Mouse (Mus musculus): ENCODE measurements around the gene Tprn. TPM values are rescaled to one million over a fixed set of nuclear protein-coding genes. Genes with fewer than 3 reads are reported as not detected.
A peak's percentile ranks its signal among the peaks of the same experiment; 100 is the strongest.
"Not testable (repeated sequence)": the region's sequence is repeated elsewhere in the genome, so short reads cannot be mapped to it uniquely, and the experiment has no call there.

The Tprn gene
- polyA plus RNA-seq, 2 experiments, result 4.9 to 6.1 TPM

DNA sequence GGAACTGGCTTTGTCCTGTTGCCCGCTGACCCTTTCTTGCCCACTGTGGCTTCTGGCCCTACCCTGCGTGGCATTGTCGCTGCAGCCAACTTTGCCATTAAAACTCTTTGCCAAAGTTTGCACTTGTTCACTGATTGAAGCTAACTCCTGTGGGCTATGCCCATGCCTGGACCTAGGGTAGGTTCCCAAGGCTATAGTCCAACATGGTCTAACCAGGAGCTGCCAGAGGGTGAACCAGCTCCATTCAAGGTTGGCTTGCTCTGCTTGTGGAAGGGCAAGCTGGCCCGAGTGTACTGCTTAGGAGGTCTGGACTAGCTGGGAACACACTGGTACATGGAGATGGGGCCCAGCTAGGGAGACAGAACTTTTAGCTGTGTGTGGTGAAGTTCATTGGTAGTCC lies 18.3 kb upstream of the Tprn start:
- Histone ChIP-seq H3K27me3 (ENCODE audit: control insufficient read depth, insufficient read depth, low read length) (peaks cover 14% of the 10 kb centered on the region), H3K9ac (ENCODE audit: low read depth, low read length, severe bottlenecking) (no peak overlapping the region), H3K4me1 (ENCODE audit: control insufficient read depth, insufficient read depth, low read length) (peaks cover 12% of the 10 kb centered on the region; the same call in 1 of the 2 replicates), H3K9me3 (ENCODE audit: control insufficient read depth, low read length) (no peaks in the 10 kb centered on the region), H3K36me3 (ENCODE audit: control insufficient read depth, insufficient read depth, low read length) (peaks cover 13% of the 10 kb centered on the region; the same call in 1 of the 2 replicates), H3K4me2 (replicated peaks; ENCODE audit: low read depth, low read length, severe bottlenecking) (no peak overlapping the region), H3K27ac (replicated peaks; ENCODE audit: low read depth, low read length) (no peak overlapping the region), H3K4me3 (replicated peaks; ENCODE audit: low read length) (no peak overlapping the region)
- DNase-seq (ENCODE audit: low spot score) (no peak), ATAC-seq (ENCODE audit: low FRiP score, low read depth) (no peak)
- TF ChIP-seq POLR2A (IDR thresholded peaks at IDR 0.05; ENCODE audit: borderline replicate concordance, extremely low read depth, insufficient read depth, insufficient read length), result no peak
- 85% methylated on average over 4 of the region's 4 CpGs for WGBS

DNA sequence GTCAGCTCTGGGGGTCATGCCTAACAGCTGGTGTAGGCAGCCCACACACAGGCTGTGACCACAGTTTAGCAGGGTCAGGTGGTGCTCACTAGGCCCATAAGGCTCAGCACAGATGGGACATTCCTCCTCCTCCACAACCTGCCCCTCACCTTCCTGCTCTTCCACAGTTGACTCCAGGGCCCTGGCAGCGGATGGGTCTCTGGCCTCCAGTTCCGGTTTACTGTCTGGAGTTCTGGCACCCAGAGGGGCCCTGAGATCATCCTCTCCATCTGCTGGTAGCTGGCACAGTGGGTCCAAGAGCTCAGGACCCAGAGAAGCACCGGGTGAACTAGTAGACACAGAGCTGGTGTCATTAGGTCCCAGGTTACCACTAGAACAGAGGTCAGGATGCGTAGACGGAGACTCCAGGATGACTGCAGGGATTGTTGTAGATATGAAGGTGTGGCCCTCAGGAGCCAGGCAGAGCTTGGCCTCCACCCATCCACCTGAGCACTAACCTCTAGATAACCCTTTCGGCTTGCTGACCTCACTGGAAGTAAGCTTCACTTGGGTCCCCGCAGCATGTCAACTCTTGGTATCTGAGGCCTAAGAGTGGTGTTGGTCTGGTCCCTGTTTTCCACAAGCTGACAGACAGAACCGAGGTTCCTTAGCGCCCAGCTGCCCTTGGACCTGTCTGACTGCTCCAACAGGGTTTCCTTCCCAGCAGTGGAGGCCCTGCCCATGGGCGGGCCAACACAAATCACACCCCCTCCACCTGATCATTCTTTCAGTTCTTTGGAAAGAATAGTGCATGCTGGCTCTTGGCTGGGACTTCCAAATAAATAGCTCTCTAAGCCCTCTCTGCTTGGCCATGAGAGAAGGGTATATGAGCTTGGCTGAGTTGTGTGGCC lies 16.0 kb upstream of the Tprn start, which contains the start of gene AL732309.1:
Gene AL732309.1, minus strand, starts transcription at position 681 of the 890 bp plus-strand sequence.
- H3K9me3 ChIP-seq (ENCODE audit: control insufficient read depth, low read length), result no peaks in the 10 kb centered on the region
- ATAC-seq (ENCODE audit: low FRiP score, low read depth) (no peak), DNase-seq (ENCODE audit: low spot score) (no peak)
- no peak within 1 kb of the TSS for H3K27ac ChIP-seq (replicated peaks; ENCODE audit: low read depth, low read length)
- H3K4me3 ChIP-seq (replicated peaks; ENCODE audit: low read length), result no peak within 1 kb of the TSS
- no peak within 1 kb of the TSS for H3K9ac ChIP-seq (ENCODE audit: low read depth, low read length, severe bottlenecking)
- H3K4me1 ChIP-seq (ENCODE audit: control insufficient read depth, insufficient read depth, low read length), result peaks cover under 1% of the 10 kb centered on the region; the same call in 1 of the 2 replicates
- WGBS, result 89% methylated on average over 10 of the region's 10 CpGs
- no peak for TF ChIP-seq POLR2A (IDR thresholded peaks at IDR 0.05; ENCODE audit: borderline replicate concordance, extremely low read depth, insufficient read depth, insufficient read length)
- peaks cover 9% of the 10 kb centered on the region for H3K27me3 ChIP-seq (ENCODE audit: control insufficient read depth, insufficient read depth, low read length)
- H3K36me3 ChIP-seq (ENCODE audit: control insufficient read depth, insufficient read depth, low read length), result peaks cover 31% of the 10 kb centered on the region
- no peak within 1 kb of the TSS for H3K4me2 ChIP-seq (replicated peaks; ENCODE audit: low read depth, low read length, severe bottlenecking)

DNA sequence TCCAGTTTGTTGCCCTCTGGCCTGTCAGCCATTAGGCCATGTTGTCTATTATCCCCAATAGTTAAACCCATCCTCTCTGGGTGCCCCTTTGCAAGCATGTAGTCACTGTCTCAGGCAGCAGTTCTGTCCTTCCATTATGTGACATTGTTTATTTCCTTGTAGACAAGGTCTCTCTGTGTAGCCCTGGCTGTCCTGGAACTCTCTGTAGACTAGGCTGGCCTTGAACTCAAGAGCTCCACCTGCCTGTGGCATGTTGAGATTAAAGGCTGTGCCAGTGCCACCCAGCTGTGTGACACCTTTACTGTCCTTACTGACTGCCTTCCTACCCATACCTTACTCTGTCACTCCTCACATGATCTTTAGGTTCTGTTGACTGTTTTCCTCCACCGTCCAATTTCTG lies 10.1 kb upstream of the Tprn start:
- Histone ChIP-seq H3K27me3 (ENCODE audit: control insufficient read depth, insufficient read depth, low read length) (no peaks in the 10 kb centered on the region), H3K4me2 (replicated peaks; ENCODE audit: low read depth, low read length, severe bottlenecking) (no peak overlapping the region), H3K36me3 (ENCODE audit: control insufficient read depth, insufficient read depth, low read length) (peaks cover 39% of the 10 kb centered on the region), H3K4me1 (ENCODE audit: control insufficient read depth, insufficient read depth, low read length) (peaks cover 10% of the 10 kb centered on the region), H3K27ac (replicated peaks; ENCODE audit: low read depth, low read length) (no peak overlapping the region), H3K4me3 (replicated peaks; ENCODE audit: low read length) (no peak overlapping the region), H3K9me3 (ENCODE audit: control insufficient read depth, low read length) (no peaks in the 10 kb centered on the region), H3K9ac (ENCODE audit: low read depth, low read length, severe bottlenecking) (no peak overlapping the region)
- DNase-seq (ENCODE audit: low spot score), result no peak
- ATAC-seq (ENCODE audit: low FRiP score, low read depth), result no peak
- TF ChIP-seq POLR2A (IDR thresholded peaks at IDR 0.05; ENCODE audit: borderline replicate concordance, extremely low read depth, insufficient read depth, insufficient read length), result no peak
- WGBS, result 85% methylated on average over 1 of the region's 1 CpGs

DNA sequence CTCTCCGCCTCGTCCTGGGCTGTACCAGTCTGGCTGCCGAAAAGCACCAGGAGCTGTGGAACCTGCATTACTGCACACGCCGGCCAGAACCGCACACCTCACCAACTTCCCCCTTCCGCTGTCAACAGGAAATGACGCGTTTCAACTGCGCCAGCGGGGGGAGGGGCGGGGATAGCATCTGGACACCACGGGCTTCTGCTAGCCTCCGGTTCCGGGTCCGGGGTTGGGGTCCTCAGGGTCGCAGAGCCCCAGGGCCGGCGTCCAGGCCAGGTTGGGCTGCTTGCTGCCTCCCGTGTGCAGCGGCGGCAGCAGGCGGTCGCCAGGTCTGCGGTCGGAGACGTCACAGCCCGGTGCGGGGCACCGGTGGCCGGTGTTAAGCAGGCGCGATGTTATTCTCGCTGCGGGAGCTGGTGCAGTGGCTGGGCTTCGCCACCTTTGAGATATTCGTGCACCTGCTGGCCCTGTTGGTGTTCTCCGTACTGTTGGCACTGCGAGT lies 7.1 kb upstream of the Tprn start, which contains the start of gene Tmem203:
Gene Tmem203, plus strand, starts transcription at position 156 of the 496 bp plus-strand sequence.
- H3K9ac ChIP-seq (ENCODE audit: low read depth, low read length, severe bottlenecking), result peak within 1 kb of the TSS; percentile 80
- peak within 1 kb of the TSS; percentile 72 for H3K27ac ChIP-seq (replicated peaks; ENCODE audit: low read depth, low read length)
- peak within 1 kb of the TSS; percentile 99 for H3K4me3 ChIP-seq (replicated peaks; ENCODE audit: low read length)
- WGBS, result under 1% methylated on average over 32 of the region's 39 CpGs
- H3K4me1 ChIP-seq (ENCODE audit: control insufficient read depth, insufficient read depth, low read length), result peaks cover 10% of the 10 kb centered on the region
- 0 out of 2 replicates have a peak, but pooled peaks have one; percentile 41 for TF ChIP-seq POLR2A (IDR thresholded peaks at IDR 0.05; ENCODE audit: borderline replicate concordance, extremely low read depth, insufficient read depth, insufficient read length)
- H3K27me3 ChIP-seq (ENCODE audit: control insufficient read depth, insufficient read depth, low read length), result no peaks in the 10 kb centered on the region
- H3K4me2 ChIP-seq (replicated peaks; ENCODE audit: low read depth, low read length, severe bottlenecking), result peak within 1 kb of the TSS; percentile 95
- peaks cover 18% of the 10 kb centered on the region for H3K36me3 ChIP-seq (ENCODE audit: control insufficient read depth, insufficient read depth, low read length)
- ATAC-seq (ENCODE audit: low FRiP score, low read depth), result peak; percentile 93
- DNase-seq (ENCODE audit: low spot score), result peak; percentile 90
- no peaks in the 10 kb centered on the region for H3K9me3 ChIP-seq (ENCODE audit: control insufficient read depth, low read length)

DNA sequence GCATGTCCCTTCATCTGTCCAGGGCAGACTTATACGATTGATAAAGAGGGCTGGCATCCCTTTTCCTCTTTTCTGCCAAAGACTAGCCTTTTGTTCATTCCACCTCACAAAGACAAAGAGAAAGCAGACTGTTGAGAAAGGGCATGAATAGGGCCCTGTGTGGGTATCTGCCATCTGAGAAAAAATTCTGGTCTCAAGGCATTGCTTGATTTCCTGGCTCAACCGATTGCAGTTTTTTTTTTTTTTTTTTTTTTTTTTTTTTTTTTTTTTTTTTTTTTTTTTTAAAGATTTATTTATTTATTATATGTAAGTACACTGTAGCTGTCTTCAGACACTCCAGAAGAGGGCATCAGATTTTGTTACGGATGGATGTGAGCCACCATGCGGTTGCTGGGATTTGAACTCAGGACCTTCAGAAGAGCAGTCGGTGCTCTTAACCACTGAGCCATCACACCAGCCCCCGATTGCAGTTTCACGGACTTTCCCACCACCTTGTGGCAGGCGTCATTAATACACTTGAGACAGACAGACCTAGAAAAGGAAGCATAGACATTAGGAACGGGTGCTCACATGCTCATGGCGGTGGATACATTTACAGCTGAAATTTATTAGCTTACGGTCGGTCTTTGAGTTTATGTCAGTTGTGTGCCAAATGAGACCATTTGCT lies 5.8 kb upstream of the Tprn start:
- ATAC-seq (ENCODE audit: low FRiP score, low read depth); H3K27me3 ChIP-seq (ENCODE audit: control insufficient read depth, insufficient read depth, low read length); DNase-seq (ENCODE audit: low spot score); H3K9me3 ChIP-seq (ENCODE audit: control insufficient read depth, low read length); H3K27ac ChIP-seq (replicated peaks; ENCODE audit: low read depth, low read length); H3K36me3 ChIP-seq (ENCODE audit: control insufficient read depth, insufficient read depth, low read length): not testable (repeated sequence)
- peak overlapping the region; percentile 95 for H3K4me2 ChIP-seq (replicated peaks; ENCODE audit: low read depth, low read length, severe bottlenecking)
- peaks cover 10% of the 10 kb centered on the region for H3K4me1 ChIP-seq (ENCODE audit: control insufficient read depth, insufficient read depth, low read length)
- WGBS, result 60% methylated on average over 12 of the region's 12 CpGs
- H3K9ac ChIP-seq (ENCODE audit: low read depth, low read length, severe bottlenecking), result peak overlapping the region; percentile 80; the same call in 1 of the 2 replicates
- H3K4me3 ChIP-seq (replicated peaks; ENCODE audit: low read length), result peak overlapping the region; percentile 99; the same call in 1 of the 2 replicates

DNA sequence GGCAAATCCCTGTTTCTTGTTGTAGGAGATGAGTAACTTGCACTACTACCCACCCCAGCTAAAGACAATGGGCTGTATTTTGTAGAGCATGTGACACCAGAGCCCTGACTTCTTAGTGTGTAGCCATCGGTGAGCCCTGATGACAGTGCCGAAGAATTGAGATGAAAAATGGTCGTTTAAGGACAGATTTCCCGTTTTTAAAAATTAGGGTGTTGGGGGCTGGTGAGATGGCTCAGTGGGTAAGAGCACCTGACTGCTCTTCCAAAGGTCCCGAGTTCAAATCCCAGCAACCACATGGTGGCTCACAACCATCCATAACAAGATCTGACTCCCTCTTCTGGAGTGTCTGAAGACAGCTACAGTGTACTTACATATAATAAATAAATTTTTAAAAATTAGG lies 5.2 kb upstream of the Tprn start:
- H3K4me1 ChIP-seq (ENCODE audit: control insufficient read depth, insufficient read depth, low read length), result peaks cover 10% of the 10 kb centered on the region
- not testable (repeated sequence) for H3K4me2 ChIP-seq (replicated peaks; ENCODE audit: low read depth, low read length, severe bottlenecking); DNase-seq (ENCODE audit: low spot score); H3K27me3 ChIP-seq (ENCODE audit: control insufficient read depth, insufficient read depth, low read length); H3K36me3 ChIP-seq (ENCODE audit: control insufficient read depth, insufficient read depth, low read length); H3K27ac ChIP-seq (replicated peaks; ENCODE audit: low read depth, low read length); H3K4me3 ChIP-seq (replicated peaks; ENCODE audit: low read length); ATAC-seq (ENCODE audit: low FRiP score, low read depth); H3K9ac ChIP-seq (ENCODE audit: low read depth, low read length, severe bottlenecking); H3K9me3 ChIP-seq (ENCODE audit: control insufficient read depth, low read length)
- WGBS, result 86% methylated on average over 5 of the region's 5 CpGs
